Mouse (Mus musculus) gastrocnemius, postnatal 10 days (tissue): ENCODE measurements around the gene Tmem115. TPM values are rescaled to one million over a fixed set of nuclear protein-coding genes. Genes with fewer than 3 reads are reported as not detected.

Experiments
- total RNA-seq, 2 experiments: library from RNA; stranded (reverse); gene quantifications; 2 replicates each; pipeline ENCODE4 v1.2.3; 2021

The Tmem115 gene
- total RNA-seq, 2 experiments from 2014 or later: 20.2 to 22.7 TPM

Other genes starting within 250 kb of the Tmem115 start
- 10 to 100 TPM; 11.0 to 14.4 TPM for gene Mapkapk3, start 244.1 kb upstream of the Tmem115 start, total RNA-seq
- gene Cish, start 237.9 kb upstream of the Tmem115 start, total RNA-seq: 10 to 100 TPM in 1 of 2 experiments, 1 to 10 TPM in 1; 6.7 to 16.8 TPM
- 10 to 100 TPM; 12.8 to 14.4 TPM for gene Hemk1, start 195.6 kb upstream of the Tmem115 start, total RNA-seq
- gene 6430571L13Rik, start 193.3 kb upstream of the Tmem115 start, total RNA-seq: 10 to 100 TPM; 29.4 to 54.7 TPM
- 1 to 10 TPM; 2.1 to 2.4 TPM for gene Cacna2d2, start 134.3 kb upstream of the Tmem115 start, total RNA-seq
- 1 to 10 TPM; 3.5 to 4.0 TPM for gene Cyb561d2, start 8.2 kb downstream of the Tmem115 start, total RNA-seq
- 1 to 10 TPM; 7.3 to 8.0 TPM for gene Nprl2, start 8.3 kb downstream of the Tmem115 start, total RNA-seq
- under 1 TPM in 1 of 2 experiments, not detected in 1; 0.18 TPM for gene Zmynd10, start 13.4 kb downstream of the Tmem115 start, total RNA-seq
- 10 to 100 TPM; 15.1 to 23.4 TPM for gene Rassf1, start 17.6 kb downstream of the Tmem115 start, total RNA-seq
- gene Tusc2, start 29.3 kb downstream of the Tmem115 start, total RNA-seq: 10 to 100 TPM; 18.7 to 20.9 TPM
- 10 to 100 TPM; 14.4 to 27.5 TPM for gene Hyal2, start 34.0 kb downstream of the Tmem115 start, total RNA-seq
- 1 to 10 TPM; 2.5 to 5.0 TPM for gene Hyal1, start 43.0 kb downstream of the Tmem115 start, total RNA-seq
- gene Naa80, start 44.9 kb downstream of the Tmem115 start, total RNA-seq: 10 to 100 TPM; 12.1 to 15.7 TPM
- gene Hyal3, start 46.9 kb downstream of the Tmem115 start, total RNA-seq: 1 to 10 TPM in 1 of 2 experiments, under 1 TPM in 1; 0.28 to 1.1 TPM
- gene Ifrd2, start 53.7 kb downstream of the Tmem115 start, total RNA-seq: 10 to 100 TPM; 34.6 to 40.4 TPM
- gene Sema3b, start 75.3 kb downstream of the Tmem115 start, total RNA-seq: 10 to 100 TPM; 41.8 to 51.3 TPM
- gene Gnai2, start 101.4 kb downstream of the Tmem115 start, total RNA-seq: 100 to 1,000 TPM; 193 to 231 TPM
- gene Slc38a3, start 135.6 kb downstream of the Tmem115 start, total RNA-seq: 10 to 100 TPM; 17.6 to 20.4 TPM
- not detected for gene Gnat1, start 145.8 kb downstream of the Tmem115 start, total RNA-seq
- gene Sema3f, start 176.5 kb downstream of the Tmem115 start, total RNA-seq: 10 to 100 TPM; 11.9 to 18.0 TPM
- gene Rbm5, start 237.1 kb downstream of the Tmem115 start, total RNA-seq: 10 to 100 TPM; 39.2 to 71.2 TPM